Mouse (Mus musculus) activated CD4-positive, CD25-positive, alpha-beta regulatory T cell, adult 9 weeks (primary cell): ENCODE measurements around the gene Gpc3. TPM values are rescaled to one million over a fixed set of nuclear protein-coding genes. Genes with fewer than 3 reads are reported as not detected.

ENCODE experiments used
- polyA plus RNA-seq: library from polyadenylated mRNA; unstranded; fragments of 100-300 nt; shearing (Covaris generic); gene quantifications from one replicate; pipeline ENCODE4 v1.2.1, GENCODE M21; 2017

Gene Gpc3
- polyA plus RNA-seq, result not detected

DNA sequence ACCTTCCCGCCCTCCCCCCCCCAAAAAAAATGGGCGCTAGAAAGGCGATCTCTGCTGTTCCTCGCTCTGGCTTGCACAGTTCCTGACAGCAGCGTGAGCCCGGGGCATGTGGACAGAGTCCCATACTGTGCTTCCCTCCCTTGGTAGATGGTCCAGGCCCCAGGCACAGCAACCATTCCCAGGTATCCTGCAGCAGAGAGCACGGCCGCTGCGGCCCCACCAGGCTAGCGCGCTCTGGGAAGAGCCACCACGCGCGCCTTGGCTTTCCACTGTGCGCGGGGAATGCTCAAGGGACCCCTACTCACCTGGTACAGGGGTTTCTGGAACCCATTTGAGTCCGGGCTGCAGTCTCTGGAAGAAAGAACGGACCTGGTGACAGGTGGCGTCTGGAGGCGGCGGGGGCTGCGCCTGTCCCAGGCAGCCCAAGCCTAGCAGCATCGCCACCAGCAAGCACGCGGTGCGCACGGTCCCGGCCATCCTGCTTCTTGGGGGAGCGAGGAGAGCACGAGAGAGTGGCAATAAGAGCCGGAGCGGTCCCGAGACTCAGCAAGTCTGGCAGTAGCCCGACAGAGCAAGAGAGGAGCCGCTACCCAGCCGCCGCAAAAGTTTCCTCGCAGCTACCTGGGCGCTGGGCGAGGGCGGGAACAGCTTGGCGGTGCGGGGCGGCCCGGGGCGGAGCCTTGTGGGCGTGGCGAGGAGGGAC is at the start of gene Gpc3:
Gpc3 (minus strand) TSS at position 623 of the 703 bp plus-strand sequence.

Other genes starting within 250 kb of the Gpc3 start
- not detected for gene Ccdc160, start 177.2 kb upstream of the Gpc3 start, polyA plus RNA-seq